ENCODE assay signal across 12 mouse cellular contexts in genomic region chr13:52029868-52030422, GRCm38 (mm10).
"Had no signal": no experiment of that assay in that cellular context is flagged by ENCODE, and none has a peak within 500 bp of the region (broad histone marks: within the 10 kb centered on the region; RNA-seq: fewer than 3 reads in every experiment).

No protein-coding gene starts in this region.

- H3K36me3 ChIP-seq: limb, embryonic 12.5 days; liver, embryonic 13.5 days; lung, embryonic 15.5 days; midbrain, embryonic 13.5 days; neural tube, embryonic 15.5 days had no signal

- H3K4me2 ChIP-seq: limb, embryonic 12.5 days; liver, embryonic 13.5 days; lung, embryonic 15.5 days; midbrain, embryonic 13.5 days; neural tube, embryonic 15.5 days had no signal

- H3K4me3 ChIP-seq: limb, embryonic 12.5 days; liver, embryonic 13.5 days; lung, embryonic 15.5 days; midbrain, embryonic 13.5 days; neural tube, embryonic 15.5 days had no signal

- H3K27me3 ChIP-seq: liver, embryonic 13.5 days; lung, embryonic 15.5 days; midbrain, embryonic 13.5 days; neural tube, embryonic 15.5 days had no signal

- H3K9me3 ChIP-seq: liver, embryonic 13.5 days; lung, embryonic 15.5 days; midbrain, embryonic 13.5 days; neural tube, embryonic 15.5 days had no signal

- DNase-seq: kidney, adult 8-10 months; liver; liver, embryonic 13.5 days; liver, postnatal 0 days; right cerebral cortex, adult 18-20 months; right cerebral cortex, postnatal 25 days; thymus, postnatal 36 days had no signal

- H3K9ac ChIP-seq: limb, embryonic 12.5 days; liver, embryonic 13.5 days; liver, postnatal 0 days; lung, embryonic 15.5 days; midbrain, embryonic 13.5 days; neural tube, embryonic 15.5 days had no signal

- ATAC-seq: intestine, embryonic 16.5 days; liver, postnatal 0 days; midbrain, embryonic 13.5 days had no signal

- H3K27ac ChIP-seq: limb, embryonic 12.5 days; liver, embryonic 13.5 days; lung, embryonic 15.5 days; midbrain, embryonic 13.5 days; neural tube, embryonic 15.5 days had no signal
